Mouse (Mus musculus) midbrain, postnatal 0 days (tissue): ENCODE results near the gene Trim60. TPM values are rescaled to one million over a fixed set of nuclear protein-coding genes. Genes with fewer than 3 reads are reported as not detected.

ENCODE experiments used
- ATAC-seq: fragments of 200-750 bp; cut with Nextera tagmentation; 2 replicates; pipeline ENCODE4 v1.8.0; 2017; ENCODE audit warnings: moderate number of reproducible peaks, mild to moderate bottlenecking, moderate TSS enrichment, moderate library complexity; ENCODE audit not compliant: low FRiP score
- DNase-seq: peaks from one replicate; pipeline ENCODE4 v3.0.0-alpha.2; 2015; ENCODE audit warnings: low spot score
- H3K27ac ChIP-seq: fragments of 300-500 bp; sonication (generic); 2 replicates; pipeline ENCODE4 v1.5.1; 2014; ENCODE audit warnings: low read depth, mild to moderate bottlenecking, low read length, mixed read lengths
- H3K27me3 ChIP-seq: fragments of 300-500 bp; sonication (generic); 2 replicates; pipeline ENCODE4 v1.6.1; 2014; ENCODE audit warnings: low read length, control low read depth, mixed read lengths; ENCODE audit not compliant: insufficient read depth
- H3K36me3 ChIP-seq: fragments of 300-500 bp; sonication (generic); 2 replicates; pipeline ENCODE4 v1.6.1; 2014; ENCODE audit warnings: low read length, control low read depth, mixed read lengths; ENCODE audit not compliant: insufficient read depth
- H3K4me1 ChIP-seq: fragments of 300-500 bp; sonication (generic); 2 replicates; pipeline ENCODE4 v1.6.1; 2014; ENCODE audit warnings: mild to moderate bottlenecking, control low read depth, antibody characterized with exemption, low read length, mixed read lengths; ENCODE audit not compliant: insufficient read depth
- H3K4me2 ChIP-seq: fragments of 300-500 bp; sonication (generic); 2 replicates; pipeline ENCODE4 v1.6.1; 2014; ENCODE audit warnings: low read depth, mild to moderate bottlenecking, low read length, mixed read lengths; ENCODE audit not compliant: poor library complexity, severe bottlenecking
- H3K4me3 ChIP-seq: fragments of 300-500 bp; sonication (generic); 2 replicates; pipeline ENCODE4 v1.5.1; 2014; ENCODE audit warnings: low read depth, mild to moderate bottlenecking, low read length, moderate library complexity
- H3K9ac ChIP-seq: fragments of 300-500 bp; sonication (generic); replicated peaks from 2 replicates; pipeline ENCODE4 v1.6.1; 2014; ENCODE audit warnings: mild to moderate bottlenecking, low read length, moderate library complexity, mixed read lengths; ENCODE audit not compliant: poor library complexity, severe bottlenecking
- H3K9me3 ChIP-seq: fragments of 300-500 bp; sonication (generic); 2 replicates; pipeline ENCODE4 v1.6.1; 2016; ENCODE audit warnings: low read length, control low read depth
- CTCF ChIP-seq: IDR thresholded peaks from 2 replicates; pipeline ENCODE4 v1.5.1; 2016; ENCODE audit warnings: antibody characterized with exemption, mild to moderate bottlenecking
- WGBS: fragments of 180-500 bp; shearing (Covaris S2); extraction: QIAGEN DNeasy Blood & Tissue Kit; methylation state at CpG from one replicate; pipeline ENCODE4 v1.1.7; 2014; 5-methylcytosine and 5-hydroxymethylcytosine counted together
- polyA plus RNA-seq: library from polyadenylated mRNA; unstranded; fragments of >200 nt; fragmentation: Nextera tagmentation; extraction: Ambion mirVana; gene quantifications from 2 replicates; pipeline ENCODE4 v1.2.1, GENCODE M21; 2015
- total RNA-seq: library from RNA; depleted of rRNA; stranded (reverse); fragments of >200 nt; gene quantifications from 2 replicates; pipeline ENCODE4 v1.2.3, GENCODE M21; 2014

The Trim60 gene
- total and polyA plus RNA-seq, 2 experiments from 2014 or later = not detected

GRCm38 (mm10) chr8:65056722-65057121, 38.3 kb upstream of the Trim60 start:
- Histone ChIP-seq H3K9me3 (no peaks in the 10 kb centered on the region), H3K27ac (no peak overlapping the region), H3K9ac (no peak overlapping the region), H3K4me2 (no peak overlapping the region), H3K4me3 (no peak overlapping the region), H3K36me3 (no peaks in the 10 kb centered on the region), H3K27me3 (no peaks in the 10 kb centered on the region), H3K4me1 (no peaks in the 10 kb centered on the region)
- no peak for ATAC-seq
- TF ChIP-seq CTCF = no peak
- 90% methylated on average over 4 of the region's 4 CpGs for WGBS
- no peak for DNase-seq

GRCm38 (mm10) chr8:65053968-65054367, 35.6 kb upstream of the Trim60 start:
- 73% methylated on average over 5 of the region's 5 CpGs for WGBS
- DNase-seq = no peak
- ATAC-seq = no peak

GRCm38 (mm10) chr8:65053554-65053953, 35.2 kb upstream of the Trim60 start:
- Histone ChIP-seq H3K9ac (no peak overlapping the region), H3K4me1 (no peaks in the 10 kb centered on the region), H3K27ac (no peak overlapping the region), H3K4me3 (no peak overlapping the region), H3K9me3 (no peaks in the 10 kb centered on the region), H3K27me3 (no peaks in the 10 kb centered on the region), H3K4me2 (no peak overlapping the region), H3K36me3 (no peaks in the 10 kb centered on the region)
- DNase-seq (no peak), ATAC-seq (no peak)
- 94% methylated on average over 3 of the region's 3 CpGs for WGBS
- no peak for TF ChIP-seq CTCF

More at GRCm38 (mm10) chr8:65053968-65054367, 35.6 kb upstream of the Trim60 start:
- Histone ChIP-seq H3K9ac (no peak overlapping the region), H3K4me2 (no peak overlapping the region), H3K4me3 (no peak overlapping the region), H3K4me1 (no peaks in the 10 kb centered on the region), H3K9me3 (no peaks in the 10 kb centered on the region), H3K36me3 (no peaks in the 10 kb centered on the region), H3K27ac (no peak overlapping the region), H3K27me3 (no peaks in the 10 kb centered on the region)
- TF ChIP-seq CTCF = no peak

GRCm38 (mm10) chr8:65047801-65048200, 29.4 kb upstream of the Trim60 start:
- 86% methylated on average over 4 of the region's 4 CpGs for WGBS
- TF ChIP-seq CTCF = no peak
- no peaks in the 10 kb centered on the region for H3K4me1 ChIP-seq
- H3K4me3 ChIP-seq = no peak overlapping the region
- no peaks in the 10 kb centered on the region for H3K27me3 ChIP-seq
- H3K4me2 ChIP-seq = no peak overlapping the region
- ATAC-seq (no peak), DNase-seq (no peak)
- H3K36me3 ChIP-seq = no peaks in the 10 kb centered on the region
- no peak overlapping the region for H3K9ac ChIP-seq
- no peaks in the 10 kb centered on the region for H3K9me3 ChIP-seq
- no peak overlapping the region for H3K27ac ChIP-seq

- Histone ChIP-seq H3K9ac (no peak overlapping the region), H3K4me1 (no peaks in the 10 kb centered on the region), H3K36me3 (no peaks in the 10 kb centered on the region), H3K4me3 (no peak overlapping the region), H3K9me3 (no peaks in the 10 kb centered on the region), H3K4me2 (no peak overlapping the region), H3K27ac (no peak overlapping the region), H3K27me3 (no peaks in the 10 kb centered on the region)
- ATAC-seq (no peak), DNase-seq (no peak)
- WGBS = 97% methylated on average over 4 of the region's 4 CpGs
- no peak for TF ChIP-seq CTCF
Measured at GRCm38 (mm10) chr8:65047193-65047592, 28.8 kb upstream of the Trim60 start.

- TF ChIP-seq CTCF = no peak
- Histone ChIP-seq H3K9ac (no peak overlapping the region), H3K36me3 (no peaks in the 10 kb centered on the region), H3K27ac (no peak overlapping the region), H3K4me1 (no peaks in the 10 kb centered on the region), H3K9me3 (no peaks in the 10 kb centered on the region), H3K4me3 (no peak overlapping the region), H3K4me2 (no peak overlapping the region), H3K27me3 (no peaks in the 10 kb centered on the region)
- ATAC-seq (no peak), DNase-seq (no peak)
- 44% methylated on average over 5 of the region's 5 CpGs for WGBS
Measured at GRCm38 (mm10) chr8:65046565-65046964, 28.2 kb upstream of the Trim60 start.
